Mouse (Mus musculus) left cerebral cortex, postnatal 36 days (tissue): ENCODE measurements around the gene Pnmt. TPM values are rescaled to one million over a fixed set of nuclear protein-coding genes. Genes with fewer than 3 reads are reported as not detected.

Experiments used
- DNase-seq, 2 experiments: peaks; one replicate each; pipeline ENCODE4 v3.0.0; 2021 to 2022; ENCODE audit warnings: low spot score in 2 of 2, mixed read lengths in 1 of 2
- intact Hi-C: fragments of 180-260 bp; cut with DNase I; formaldehyde crosslinking; loops from one replicate; pipeline ENCODE4 v1.15.1; 2025
- total RNA-seq, 2 experiments: library from RNA; stranded (reverse); gene quantifications; 2 replicates each; pipeline ENCODE4 v1.2.3; 2021

The Pnmt gene
- total RNA-seq, 2 experiments from 2014 or later = 0.34 to 0.47 TPM

DNA sequence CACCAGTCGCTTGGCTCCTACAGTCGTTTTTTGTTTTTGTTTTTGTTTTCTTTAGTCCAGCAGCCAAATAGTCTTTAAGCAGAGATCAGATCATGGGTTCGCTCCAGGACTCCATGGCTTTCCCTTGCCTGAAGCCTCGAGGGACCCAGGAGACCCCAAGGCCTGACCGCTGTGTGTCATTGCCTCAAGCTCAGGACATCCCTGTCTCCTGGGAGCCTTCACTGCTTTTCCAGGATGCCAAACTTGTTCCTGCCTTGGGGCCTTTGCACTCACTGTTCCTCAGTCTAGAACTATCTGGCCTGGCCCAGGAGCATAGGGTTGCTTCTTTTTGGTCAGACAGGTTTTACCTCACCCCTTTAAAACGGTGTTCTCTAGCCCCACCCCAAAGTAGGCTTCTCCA is 20.4 kb downstream of the Pnmt start:
- DNase-seq = no peak
- intact Hi-C loops = no loop called here

DNA sequence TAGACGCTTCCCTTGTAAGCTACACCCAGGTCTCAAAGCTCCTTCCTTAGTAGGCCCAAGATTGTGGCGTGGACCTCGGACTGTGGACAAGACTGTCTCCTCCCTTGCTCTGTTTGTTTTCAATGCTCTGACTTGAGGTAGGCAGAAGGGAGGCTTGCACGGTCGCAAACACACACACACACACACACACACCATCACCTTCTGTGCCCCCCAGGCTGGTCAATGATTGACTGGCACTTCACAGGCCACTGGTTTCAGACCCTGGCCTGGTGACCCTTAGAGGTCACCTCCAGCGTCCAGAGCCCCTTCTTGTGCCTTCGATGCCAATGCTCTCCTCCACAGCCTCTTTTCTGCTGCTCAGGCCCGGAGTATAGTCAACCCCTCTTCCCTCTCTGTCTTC is 22.6 kb downstream of the Pnmt start:
- intact Hi-C loops = no loop called here
- DNase-seq = no peak

DNA sequence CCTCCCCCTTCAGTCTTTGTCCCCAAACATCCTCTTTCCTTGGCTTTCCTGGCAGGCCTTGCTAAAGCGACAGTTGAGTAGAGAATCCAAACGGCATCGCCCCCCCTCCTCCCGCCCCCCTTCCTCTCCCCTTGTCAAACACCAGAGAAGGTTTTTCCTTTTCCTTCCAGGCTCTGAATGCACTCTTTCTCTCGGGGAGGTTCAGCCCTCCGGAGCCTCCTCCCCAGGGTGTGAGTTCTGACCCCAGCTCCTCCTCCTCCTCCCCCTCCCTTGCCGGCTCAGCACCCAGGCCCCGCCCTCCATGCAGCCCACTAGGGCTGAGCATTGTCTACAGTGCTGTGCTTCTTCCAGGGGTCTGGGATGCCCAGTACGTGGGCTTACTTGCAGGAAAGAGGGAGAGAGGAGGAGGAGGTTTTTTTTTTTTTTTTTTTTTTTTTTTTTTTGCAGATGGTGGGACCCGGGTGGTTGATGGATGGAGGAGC is 23.1 kb downstream of the Pnmt start:
- intact Hi-C loops = no loop called here
- DNase-seq = no peak

DNA sequence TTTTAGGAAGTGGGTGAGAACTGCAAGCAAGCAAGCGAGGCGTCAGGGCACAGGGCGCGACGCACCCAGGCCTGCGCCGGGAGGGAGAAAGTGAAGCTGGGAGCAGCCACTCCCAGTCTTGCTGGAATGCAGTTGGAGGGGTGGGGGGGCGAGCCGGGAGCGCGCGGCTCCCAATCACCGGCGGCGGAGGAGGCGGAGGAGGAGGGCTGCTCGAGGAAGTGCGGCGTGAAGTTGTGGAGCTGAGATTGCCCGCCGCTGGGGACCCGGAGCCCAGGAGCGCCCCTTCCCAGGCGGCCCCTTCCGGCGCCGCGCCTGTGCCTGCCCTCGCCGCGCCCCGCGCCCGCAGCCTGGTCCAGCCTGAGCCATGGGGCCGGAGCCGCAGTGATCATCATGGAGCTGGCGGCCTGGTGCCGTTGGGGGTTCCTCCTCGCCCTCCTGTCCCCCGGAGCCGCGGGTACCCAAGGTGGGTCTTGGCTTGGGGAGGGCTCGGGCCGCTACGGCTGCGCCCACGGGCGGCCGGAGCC is 26.1 kb downstream of the Pnmt start, which contains the start of gene Erbb2:
Gene Erbb2, plus strand, starts transcription at position 198 of the 524 bp plus-strand sequence.
- intact Hi-C loops = no loop called here
- DNase-seq = no peak

DNA sequence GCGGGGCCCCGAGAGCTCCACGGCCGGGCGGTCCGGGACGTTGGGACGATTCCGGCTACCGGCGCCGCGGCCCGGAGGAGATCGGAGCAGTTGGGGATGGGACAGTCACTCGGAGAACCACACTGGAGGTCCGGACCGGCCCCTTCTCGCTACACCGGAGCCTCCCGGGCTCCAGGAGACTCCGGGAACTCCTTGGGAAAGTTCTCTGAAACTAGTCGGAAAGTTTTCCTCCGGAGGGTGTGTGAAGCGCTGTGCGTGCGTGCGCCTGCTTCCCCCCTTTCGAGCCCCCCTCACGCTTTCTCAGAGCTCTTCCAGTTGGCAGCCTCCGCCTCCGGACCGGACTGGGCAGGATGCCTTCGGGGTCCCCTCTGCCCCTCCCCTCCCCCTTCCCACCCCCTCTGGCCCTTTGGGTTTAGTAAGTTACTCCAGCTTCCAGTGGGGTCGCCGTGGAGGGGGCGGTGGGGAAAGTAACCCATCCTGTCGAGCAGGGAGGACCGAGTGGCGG is 26.6 kb downstream of the Pnmt start:
- DNase-seq = no peak
- intact Hi-C loops = no loop called here

DNA sequence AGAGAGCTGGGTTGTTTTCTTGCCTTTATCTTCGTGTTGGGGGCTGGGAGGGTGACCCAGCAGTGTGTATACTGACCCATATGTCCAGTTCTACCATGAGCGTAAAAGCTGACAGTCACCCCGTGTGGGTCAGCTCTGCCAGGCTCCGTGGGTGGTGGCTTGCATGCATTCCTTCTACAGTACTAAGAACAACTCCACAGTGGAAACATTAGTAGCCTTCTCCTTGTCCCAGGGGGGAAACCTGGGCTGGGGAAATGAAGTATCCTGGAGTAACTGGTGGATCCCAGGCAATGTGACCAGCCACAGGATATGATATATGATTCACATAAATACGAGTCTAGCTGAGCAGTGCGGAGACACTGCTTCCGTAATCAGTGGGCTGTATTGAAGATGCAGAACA is 27.5 kb downstream of the Pnmt start:
- no peak for DNase-seq
- intact Hi-C loops = no loop called here

DNA sequence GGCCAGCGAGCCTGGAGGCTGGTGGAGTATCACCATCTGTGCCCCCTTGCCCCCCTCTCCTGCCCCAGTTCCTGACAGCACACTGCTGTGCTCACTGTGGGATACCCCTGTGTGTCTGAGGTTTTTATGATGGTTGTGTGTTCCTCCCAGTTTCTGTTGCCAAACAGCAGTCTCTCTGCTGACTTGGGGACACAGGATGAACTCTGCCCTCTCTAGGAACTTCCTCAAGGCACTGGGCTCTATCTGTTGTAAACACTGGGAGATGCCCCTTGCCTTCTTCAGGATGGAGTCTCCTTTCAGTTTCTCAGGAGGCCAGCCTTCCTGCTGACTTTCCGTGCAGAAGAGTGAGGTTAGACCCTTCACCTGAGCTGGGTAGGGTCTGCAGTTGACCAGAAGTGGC is 27.9 kb downstream of the Pnmt start:
- intact Hi-C loops = no loop called here

DNA sequence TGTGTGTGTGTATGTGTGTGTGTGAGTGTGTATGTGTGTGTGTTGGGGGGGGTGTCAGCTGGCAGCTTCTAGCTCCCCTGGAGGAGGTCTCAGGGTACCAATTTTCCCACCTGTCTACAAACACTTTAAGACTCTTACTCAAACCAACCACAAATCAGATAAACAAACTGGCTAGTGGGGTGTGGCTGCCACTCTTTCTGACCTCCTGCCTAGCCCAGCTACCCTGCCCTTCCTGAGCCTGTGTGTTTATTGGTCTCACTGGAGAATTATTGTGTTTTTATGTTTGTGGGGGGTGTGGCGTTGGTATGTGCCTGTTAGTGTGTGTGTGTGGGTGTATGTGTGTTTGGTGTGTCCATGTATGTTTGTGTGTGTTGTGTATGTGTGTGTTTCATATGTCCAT is 30.8 kb downstream of the Pnmt start:
- intact Hi-C loops = no loop called here
- DNase-seq = no peak

More for the DNA sequence above, 27.9 kb downstream of the Pnmt start:
- no peak for DNase-seq

DNA sequence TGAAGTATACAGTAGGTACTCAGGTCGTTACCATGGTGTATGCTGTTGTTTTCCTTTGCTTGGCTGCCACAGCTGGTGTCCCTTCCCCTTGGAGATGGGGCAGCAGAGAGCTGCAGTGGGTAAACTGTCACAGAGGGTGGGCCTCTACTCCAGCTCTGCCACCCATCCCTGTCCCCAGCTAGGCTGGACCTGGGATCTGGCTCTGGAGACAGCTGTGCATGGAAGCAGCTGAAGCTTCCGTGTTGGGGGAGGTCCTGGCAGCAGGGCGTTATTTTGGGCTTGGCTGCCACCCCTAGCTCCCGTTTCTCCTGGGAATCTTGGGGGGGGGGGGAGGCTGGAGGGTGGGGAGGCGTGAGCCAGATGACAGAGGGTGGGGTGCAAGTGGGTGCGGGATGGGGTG is 32.0 kb downstream of the Pnmt start:
- intact Hi-C loops = no loop called here
- DNase-seq = no peak

DNA sequence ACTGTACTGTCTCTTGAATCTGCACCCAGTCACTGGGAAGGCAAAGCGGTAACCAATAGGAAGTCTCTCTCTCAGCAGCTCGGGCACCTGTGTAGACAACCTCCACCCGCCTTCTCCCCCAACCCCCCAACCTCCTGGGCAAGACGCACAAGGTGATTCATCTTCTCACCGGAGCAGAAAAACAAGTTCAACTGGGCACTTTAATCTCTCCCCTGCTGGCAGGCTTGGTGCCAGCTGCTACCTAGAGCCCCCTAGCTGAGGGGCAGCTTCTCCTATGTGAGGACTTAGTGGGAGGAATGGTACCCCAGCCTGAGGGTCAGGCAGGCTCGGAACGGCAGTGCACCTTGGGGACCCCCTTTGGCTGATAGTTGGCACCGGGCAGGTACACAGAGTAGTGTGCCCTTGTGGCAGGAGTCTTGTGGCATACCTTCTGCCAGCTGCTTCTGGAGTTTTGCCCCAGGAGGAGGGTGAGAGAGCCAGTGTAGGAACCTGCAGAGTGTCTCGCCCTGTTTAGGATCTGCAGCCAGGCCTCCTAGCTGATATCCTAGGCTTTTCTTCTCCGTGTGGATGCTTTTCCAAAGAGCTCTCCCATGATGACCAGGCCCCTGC is 32.8 kb downstream of the Pnmt start:
- intact Hi-C loops = no loop called here
- no peak for DNase-seq

DNA sequence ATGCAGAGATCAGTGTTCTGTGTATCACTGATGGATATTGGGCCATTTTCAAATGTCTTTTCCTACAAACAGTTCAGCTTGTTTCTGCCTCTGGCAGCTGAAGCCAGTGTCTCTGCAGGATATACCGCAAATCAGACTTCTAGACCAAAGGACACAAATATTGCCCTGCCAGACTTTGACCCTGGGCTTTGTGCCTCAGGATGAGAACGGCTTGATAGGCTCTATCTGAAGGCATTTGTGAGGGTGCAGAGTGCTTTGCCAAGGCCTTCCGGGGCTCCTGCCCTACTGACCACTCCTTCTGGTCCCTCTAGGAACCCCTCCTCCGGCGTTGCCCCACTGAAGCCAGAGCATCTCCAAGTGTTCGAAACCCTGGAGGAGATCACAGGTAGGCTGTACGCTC is 40.3 kb downstream of the Pnmt start:
- no peak for DNase-seq
- intact Hi-C loops = no loop called here

DNA sequence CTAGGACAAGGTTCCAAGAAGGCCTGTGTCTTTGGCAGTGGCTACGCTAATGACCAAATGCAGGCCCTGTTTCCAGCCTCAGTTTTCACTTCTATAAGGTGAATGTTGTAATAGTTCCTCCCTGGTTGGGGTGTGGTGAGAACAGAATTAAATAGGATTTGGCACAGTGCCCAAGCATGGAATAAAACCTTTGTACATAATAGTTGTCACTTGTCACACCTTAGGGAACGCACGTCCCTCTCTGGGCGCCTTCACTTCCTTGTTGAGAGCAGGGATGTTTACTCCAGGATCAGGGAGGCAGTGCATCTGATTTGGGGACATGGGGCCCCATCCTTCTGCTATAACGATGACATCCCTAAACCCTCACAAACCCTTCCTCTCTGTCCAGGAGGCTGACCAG is 42.2 kb downstream of the Pnmt start:
- intact Hi-C loops = no loop called here
- DNase-seq = no peak

DNA sequence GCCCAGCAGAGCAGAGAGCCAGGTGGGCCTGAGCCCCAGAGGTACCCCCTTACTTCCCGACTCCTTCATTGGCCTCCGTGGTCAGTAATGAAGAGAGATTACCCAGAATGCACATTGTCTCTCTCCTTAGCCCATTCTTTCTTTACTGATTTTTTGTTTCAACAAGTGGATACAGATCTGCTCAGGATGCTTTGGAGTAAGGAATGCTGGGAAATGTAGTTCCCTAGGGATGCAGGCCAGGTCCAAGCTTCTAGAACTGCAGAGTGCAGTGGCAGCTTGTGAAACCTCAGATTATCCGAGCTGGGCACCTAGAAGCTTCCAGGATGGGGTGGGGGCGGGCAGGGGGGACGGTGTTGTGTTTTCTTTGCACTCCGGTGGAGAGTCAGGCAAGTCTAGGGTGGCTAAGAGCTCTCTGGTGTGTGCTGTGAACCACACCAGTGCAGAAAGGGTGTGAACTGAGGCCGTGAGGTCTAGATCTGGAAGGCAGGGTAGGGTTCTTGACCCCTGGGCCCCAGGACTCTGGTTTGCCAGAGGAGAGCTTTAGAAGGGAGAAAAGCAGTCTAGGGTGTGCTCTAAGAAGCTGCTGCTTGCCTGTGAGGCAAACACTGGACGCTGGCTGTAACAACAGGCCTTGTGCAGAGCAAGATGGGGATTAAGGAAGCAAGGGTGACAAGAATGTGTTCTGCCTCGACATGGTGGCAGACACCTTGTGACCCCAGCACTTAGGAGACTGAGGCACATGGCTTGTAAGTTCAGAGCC is 45.7 kb downstream of the Pnmt start:
- no peak for DNase-seq
- intact Hi-C loops = no loop called here

DNA sequence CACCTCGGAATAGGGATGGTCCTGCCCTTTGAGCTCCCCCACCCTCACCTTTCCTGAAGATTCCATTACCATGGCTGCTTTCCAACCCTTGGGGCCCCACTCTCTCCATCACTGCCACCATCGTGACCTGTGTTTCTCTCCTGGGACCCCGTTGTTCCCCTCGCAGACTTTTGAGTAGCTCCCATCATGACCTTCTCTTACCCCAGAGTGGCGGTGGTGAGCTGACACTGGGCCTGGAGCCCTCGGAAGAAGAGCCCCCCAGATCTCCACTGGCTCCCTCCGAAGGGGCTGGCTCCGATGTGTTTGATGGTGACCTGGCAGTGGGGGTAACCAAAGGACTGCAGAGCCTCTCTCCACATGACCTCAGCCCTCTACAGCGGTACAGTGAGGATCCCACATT is 49.5 kb downstream of the Pnmt start:
- DNase-seq = no peak
- intact Hi-C loops = loop anchor here (5.0 kb wide), 1 partner anchor 93 kb away; no protein-coding TSS in a partner anchor

DNA sequence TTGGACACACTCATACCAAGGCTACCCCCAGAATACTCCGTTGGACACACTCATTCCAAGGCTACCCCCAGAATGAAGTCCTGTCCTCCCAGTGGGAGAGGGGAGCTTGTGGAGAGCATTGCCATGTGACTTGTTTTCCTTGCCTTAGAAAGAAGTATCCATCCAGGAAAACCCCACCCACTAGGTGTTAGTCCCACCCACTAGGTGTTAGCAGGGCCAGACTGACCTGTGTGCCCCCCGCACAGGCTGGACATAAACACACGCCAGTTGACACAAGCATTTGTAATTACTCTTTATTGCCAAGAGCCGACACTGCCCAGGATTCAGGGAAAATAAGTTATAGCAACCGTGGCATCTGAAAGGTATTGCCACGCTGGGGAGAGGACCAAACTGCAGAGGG is 51.2 kb downstream of the Pnmt start:
- DNase-seq = no peak
- intact Hi-C loops = loop anchor here (5.0 kb wide), 1 partner anchor 95 kb away; no protein-coding TSS in a partner anchor

Other genes with a start within 250 kb of the Pnmt start
- 10 to 100 TPM; 36.0 to 42.2 TPM for gene Fbxl20, start 236.0 kb upstream of the Pnmt start, total RNA-seq
- 10 to 100 TPM; 50.4 to 59.8 TPM for gene Med1, start 193.2 kb upstream of the Pnmt start, total RNA-seq
- 10 to 100 TPM; 34.4 to 44.4 TPM for gene Cdk12, start 183.4 kb upstream of the Pnmt start, total RNA-seq
- gene Neurod2, start 56.8 kb upstream of the Pnmt start, total RNA-seq = 10 to 100 TPM; 65.2 to 77.3 TPM
- 100 to 1,000 TPM; 225 to 274 TPM for gene Ppp1r1b, start 38.0 kb upstream of the Pnmt start, total RNA-seq
- gene Stard3, start 28.1 kb upstream of the Pnmt start, total RNA-seq = 10 to 100 TPM; 35.9 to 39.3 TPM
- 10 to 100 TPM; 11.8 to 14.4 TPM for gene Tcap, start 2.6 kb upstream of the Pnmt start, total RNA-seq
- gene Pgap3, start 14.0 kb downstream of the Pnmt start, total RNA-seq = 10 to 100 TPM in 1 of 2 experiments, 1 to 10 TPM in 1; 9.9 to 10.9 TPM
- 1 to 10 TPM; 1.7 to 2.4 TPM for gene Erbb2, start 26.0 kb downstream of the Pnmt start, total RNA-seq
- gene Mien1, start 52.5 kb downstream of the Pnmt start, total RNA-seq = 100 to 1,000 TPM; 100 to 126 TPM
- gene Grb7, start 59.9 kb downstream of the Pnmt start, total RNA-seq = 1 to 10 TPM; 2.8 to 2.9 TPM
- not detected for gene Ikzf3, start 159.6 kb downstream of the Pnmt start, total RNA-seq
- under 1 TPM in 1 of 2 experiments, not detected in 1; 0.20 TPM for gene Zpbp2, start 164.6 kb downstream of the Pnmt start, total RNA-seq
- 10 to 100 TPM; 46.5 to 47.8 TPM for gene Ormdl3, start 200.9 kb downstream of the Pnmt start, total RNA-seq
- gene Lrrc3c, start 211.8 kb downstream of the Pnmt start, total RNA-seq = not detected
- 10 to 100 TPM in 1 of 2 experiments, 1 to 10 TPM in 1; 9.4 to 10.6 TPM for gene Gm12355, start 239.2 kb downstream of the Pnmt start, total RNA-seq
- gene Gsdma3, start 239.9 kb downstream of the Pnmt start, total RNA-seq = not detected